Mouse (Mus musculus): ENCODE data around the gene Tmem174. TPM values are rescaled to one million over a fixed set of nuclear protein-coding genes. Genes with fewer than 3 reads are reported as not detected.
A peak's percentile ranks its signal among the peaks of the same experiment; 100 is the strongest.

Tmem174 gene
- total and polyA plus RNA-seq, 2 experiments from 2014 or later: 0.10 TPM; not detected in 1

DNA sequence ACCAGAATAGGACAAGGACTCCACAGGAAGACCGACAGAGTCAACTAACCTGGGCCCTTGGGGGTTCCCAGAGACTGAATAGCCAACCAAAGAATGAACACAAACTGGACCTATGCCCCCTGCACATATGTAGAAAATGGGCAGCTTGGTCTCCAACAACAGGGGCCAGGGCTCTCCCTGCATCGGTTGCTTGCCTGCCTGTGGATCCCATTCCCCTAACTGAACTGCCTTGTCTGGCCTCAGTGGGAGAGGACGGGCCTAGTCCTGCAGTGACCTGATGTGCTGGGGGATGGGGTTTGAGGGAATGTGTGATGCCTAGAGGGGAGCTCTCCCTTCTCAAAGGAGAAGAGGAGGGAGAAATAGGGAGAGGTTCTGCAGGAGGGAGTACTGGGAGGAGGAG lies 32.1 kb upstream of the Tmem174 start:
- Histone ChIP-seq H3K4me1 (ENCODE audit: insufficient read depth) (no peaks in the 10 kb centered on the region), H3K27me3 (ENCODE audit: insufficient read depth, low read length) (no peaks in the 10 kb centered on the region), H3K4me2 (ENCODE audit: low read depth) (no peak overlapping the region), H3K4me3 (ENCODE audit: low read depth, low read length) (no peak overlapping the region), H3K9ac (no peak overlapping the region), H3K36me3 (ENCODE audit: insufficient read depth) (no peaks in the 10 kb centered on the region), H3K9me3 (ENCODE audit: low read length) (no peaks in the 10 kb centered on the region), H3K27ac (ENCODE audit: low read depth, low read length) (no peak overlapping the region)
- no peak for DNase-seq
- no peak for ATAC-seq
- TF ChIP-seq CTCF (IDR thresholded peaks at IDR 0.05; ENCODE audit: low read depth): no peak
- WGBS: 71% methylated on average over 3 of the region's 3 CpGs

DNA sequence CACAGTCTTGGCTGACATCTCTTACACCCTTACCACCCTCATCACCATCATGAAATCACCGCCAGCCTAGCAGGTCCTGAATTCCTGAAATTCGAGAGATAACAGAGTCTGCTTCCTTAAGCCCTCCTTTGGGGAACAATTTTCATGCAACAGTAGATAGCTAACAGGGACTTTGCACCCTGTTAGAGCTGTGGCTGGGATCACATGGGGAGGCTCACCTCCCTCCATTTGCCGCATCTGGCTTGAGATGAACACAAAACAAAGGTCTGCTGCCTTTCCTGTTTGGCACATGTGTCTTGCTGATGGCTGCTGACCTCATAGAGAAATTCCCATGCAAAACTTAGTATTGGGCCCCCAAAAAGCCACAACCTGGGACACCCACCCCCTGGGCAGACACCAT lies 30.1 kb upstream of the Tmem174 start:
- no peaks in the 10 kb centered on the region for H3K27me3 ChIP-seq (ENCODE audit: insufficient read depth, low read length)
- H3K9me3 ChIP-seq (ENCODE audit: low read length): 0 out of 2 replicates have a peak, but pooled peaks cover 2% of the 10 kb centered on the region
- H3K4me2 ChIP-seq (ENCODE audit: low read depth): no peak overlapping the region
- H3K36me3 ChIP-seq (ENCODE audit: insufficient read depth): no peaks in the 10 kb centered on the region
- ATAC-seq: no peak
- H3K4me3 ChIP-seq (ENCODE audit: low read depth, low read length): no peak overlapping the region
- no peak overlapping the region for H3K9ac ChIP-seq
- 87% methylated on average over 3 of the region's 3 CpGs for WGBS
- H3K4me1 ChIP-seq (ENCODE audit: insufficient read depth): no peaks in the 10 kb centered on the region
- no peak for TF ChIP-seq CTCF (IDR thresholded peaks at IDR 0.05; ENCODE audit: low read depth)
- DNase-seq: no peak
- H3K27ac ChIP-seq (ENCODE audit: low read depth, low read length): no peak overlapping the region

DNA sequence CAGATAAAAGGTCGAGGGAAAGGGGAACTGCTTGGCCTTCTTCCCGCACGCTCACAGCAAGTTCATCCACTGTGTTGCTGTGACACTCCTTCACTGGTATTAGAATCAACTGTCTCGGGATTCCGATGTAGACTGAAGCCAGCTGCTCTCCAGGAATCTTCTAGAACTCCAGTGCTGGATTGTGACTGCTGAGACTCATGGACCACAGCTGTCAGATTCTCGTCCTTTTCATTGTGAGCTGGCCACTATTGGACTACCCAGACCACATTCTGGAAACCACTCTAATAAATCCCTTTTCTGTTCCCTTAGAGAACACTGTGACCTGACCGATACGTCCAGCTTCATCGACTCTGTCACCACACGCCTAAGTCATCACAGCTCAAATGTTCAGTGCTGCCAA lies 28.0 kb upstream of the Tmem174 start:
- 0 out of 2 replicates have a peak, but pooled peaks cover 3% of the 10 kb centered on the region for H3K9me3 ChIP-seq (ENCODE audit: low read length)
- WGBS: 85% methylated on average over 10 of the region's 10 CpGs
- no peak overlapping the region for H3K27ac ChIP-seq (ENCODE audit: low read depth, low read length)
- no peak overlapping the region for H3K4me3 ChIP-seq (ENCODE audit: low read depth, low read length)
- H3K9ac ChIP-seq: no peak overlapping the region
- DNase-seq (no peak), ATAC-seq (no peak)
- no peaks in the 10 kb centered on the region for H3K36me3 ChIP-seq (ENCODE audit: insufficient read depth)
- TF ChIP-seq CTCF (IDR thresholded peaks at IDR 0.05; ENCODE audit: low read depth): no peak
- H3K4me1 ChIP-seq (ENCODE audit: insufficient read depth): no peaks in the 10 kb centered on the region
- H3K27me3 ChIP-seq (ENCODE audit: insufficient read depth, low read length): no peaks in the 10 kb centered on the region
- no peak overlapping the region for H3K4me2 ChIP-seq (ENCODE audit: low read depth)

DNA sequence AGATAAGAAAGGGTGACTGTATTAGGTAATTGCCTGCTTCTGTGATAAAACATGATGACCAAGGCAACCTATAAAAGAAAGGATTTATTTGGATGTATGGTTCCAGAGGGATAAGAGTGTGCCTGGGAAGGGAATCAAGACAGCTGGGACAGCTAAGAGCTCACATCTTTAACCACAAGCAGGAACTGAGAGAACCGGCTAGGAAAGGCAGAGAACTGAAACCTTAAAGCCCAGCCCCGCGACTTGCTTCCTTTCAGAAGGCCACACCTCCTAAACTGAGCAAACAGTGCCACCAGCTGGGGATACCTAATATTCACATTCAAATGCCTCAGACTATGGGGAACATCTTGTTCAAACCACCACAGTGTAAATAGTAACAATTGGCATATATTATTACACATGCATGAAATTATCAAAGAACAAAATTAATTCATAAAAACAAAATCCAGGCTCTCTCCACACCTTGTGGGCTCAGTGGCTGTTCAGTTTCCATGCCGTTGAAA lies 25.0 kb upstream of the Tmem174 start:
- Histone ChIP-seq H3K4me1 (ENCODE audit: insufficient read depth) (no peaks in the 10 kb centered on the region), H3K9me3 (ENCODE audit: low read length) (0 out of 2 replicates have a peak, but pooled peaks cover 3% of the 10 kb centered on the region), H3K27me3 (ENCODE audit: insufficient read depth, low read length) (no peaks in the 10 kb centered on the region), H3K36me3 (ENCODE audit: insufficient read depth) (no peaks in the 10 kb centered on the region), H3K27ac (ENCODE audit: low read depth, low read length) (no peak overlapping the region), H3K4me3 (ENCODE audit: low read depth, low read length) (no peak overlapping the region), H3K4me2 (ENCODE audit: low read depth) (no peak overlapping the region), H3K9ac (no peak overlapping the region)
- no peak for TF ChIP-seq CTCF (IDR thresholded peaks at IDR 0.05; ENCODE audit: low read depth)
- WGBS: 91% methylated on average over 4 of the region's 4 CpGs
- no peak for ATAC-seq
- DNase-seq: no peak

DNA sequence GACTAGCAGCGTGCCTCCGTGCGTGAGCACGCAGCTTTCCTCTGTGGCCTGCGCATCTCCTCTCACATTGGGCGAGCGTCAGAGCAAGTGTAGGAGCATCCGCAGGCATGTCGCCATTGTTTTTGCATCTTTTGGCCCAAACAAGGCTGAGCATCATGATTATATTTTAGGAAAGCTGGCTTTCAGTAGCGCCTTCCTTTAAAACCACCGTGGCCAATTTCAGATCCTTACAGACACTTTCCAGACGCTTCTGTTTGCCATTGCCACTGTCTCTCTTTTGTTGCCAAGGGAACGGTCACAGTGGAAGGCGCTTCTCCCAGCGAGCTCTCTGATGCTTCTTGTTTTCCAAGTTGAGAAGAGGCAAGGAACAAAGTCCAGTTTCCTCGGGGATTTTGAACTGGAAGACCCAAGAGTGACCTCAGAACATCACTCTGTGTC lies 18.8 kb upstream of the Tmem174 start:
- no peak overlapping the region for H3K9ac ChIP-seq
- H3K4me2 ChIP-seq (ENCODE audit: low read depth): no peak overlapping the region
- WGBS: 62% methylated on average over 16 of the region's 16 CpGs
- no peaks in the 10 kb centered on the region for H3K36me3 ChIP-seq (ENCODE audit: insufficient read depth)
- TF ChIP-seq CTCF (IDR thresholded peaks at IDR 0.05; ENCODE audit: low read depth): no peak
- no peaks in the 10 kb centered on the region for H3K27me3 ChIP-seq (ENCODE audit: insufficient read depth, low read length)
- H3K9me3 ChIP-seq (ENCODE audit: low read length): no peaks in the 10 kb centered on the region
- no peak overlapping the region for H3K4me3 ChIP-seq (ENCODE audit: low read depth, low read length)
- ATAC-seq (peak; percentile 88), DNase-seq (peak; percentile 75)
- H3K27ac ChIP-seq (ENCODE audit: low read depth, low read length): peak overlapping the region; percentile 62; the same call in 1 of the 2 replicates
- peaks cover 5% of the 10 kb centered on the region; the same call in 1 of the 2 replicates for H3K4me1 ChIP-seq (ENCODE audit: insufficient read depth)

DNA sequence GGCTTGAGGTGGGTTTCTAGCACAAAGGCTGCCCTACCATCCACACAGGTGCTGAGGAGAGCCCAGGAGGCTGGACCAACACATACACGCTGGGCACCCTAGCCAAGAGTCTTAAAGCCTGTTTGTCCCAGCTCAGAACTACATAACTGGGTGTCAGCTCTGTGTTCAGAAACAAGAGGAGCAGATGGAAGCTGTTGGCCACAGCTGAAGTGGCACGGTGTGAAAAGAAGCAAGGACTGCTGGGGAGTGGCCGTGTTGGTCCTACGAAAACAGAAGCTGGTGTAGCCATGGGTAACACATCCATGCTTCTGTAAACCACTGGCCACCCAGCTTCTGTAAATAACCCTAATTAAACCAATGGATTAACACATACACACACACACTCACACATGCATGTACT lies 18.1 kb upstream of the Tmem174 start:
- Histone ChIP-seq H3K4me2 (ENCODE audit: low read depth) (no peak overlapping the region), H3K9me3 (ENCODE audit: low read length) (no peaks in the 10 kb centered on the region), H3K9ac (no peak overlapping the region), H3K36me3 (ENCODE audit: insufficient read depth) (no peaks in the 10 kb centered on the region), H3K27ac (ENCODE audit: low read depth, low read length) (no peak overlapping the region), H3K4me3 (ENCODE audit: low read depth, low read length) (no peak overlapping the region), H3K27me3 (ENCODE audit: insufficient read depth, low read length) (no peaks in the 10 kb centered on the region), H3K4me1 (ENCODE audit: insufficient read depth) (peaks cover 5% of the 10 kb centered on the region; the same call in 1 of the 2 replicates)
- ATAC-seq (peak; percentile 43), DNase-seq (peak; percentile 23)
- no peak for TF ChIP-seq CTCF (IDR thresholded peaks at IDR 0.05; ENCODE audit: low read depth)
- WGBS: 71% methylated on average over 4 of the region's 4 CpGs

DNA sequence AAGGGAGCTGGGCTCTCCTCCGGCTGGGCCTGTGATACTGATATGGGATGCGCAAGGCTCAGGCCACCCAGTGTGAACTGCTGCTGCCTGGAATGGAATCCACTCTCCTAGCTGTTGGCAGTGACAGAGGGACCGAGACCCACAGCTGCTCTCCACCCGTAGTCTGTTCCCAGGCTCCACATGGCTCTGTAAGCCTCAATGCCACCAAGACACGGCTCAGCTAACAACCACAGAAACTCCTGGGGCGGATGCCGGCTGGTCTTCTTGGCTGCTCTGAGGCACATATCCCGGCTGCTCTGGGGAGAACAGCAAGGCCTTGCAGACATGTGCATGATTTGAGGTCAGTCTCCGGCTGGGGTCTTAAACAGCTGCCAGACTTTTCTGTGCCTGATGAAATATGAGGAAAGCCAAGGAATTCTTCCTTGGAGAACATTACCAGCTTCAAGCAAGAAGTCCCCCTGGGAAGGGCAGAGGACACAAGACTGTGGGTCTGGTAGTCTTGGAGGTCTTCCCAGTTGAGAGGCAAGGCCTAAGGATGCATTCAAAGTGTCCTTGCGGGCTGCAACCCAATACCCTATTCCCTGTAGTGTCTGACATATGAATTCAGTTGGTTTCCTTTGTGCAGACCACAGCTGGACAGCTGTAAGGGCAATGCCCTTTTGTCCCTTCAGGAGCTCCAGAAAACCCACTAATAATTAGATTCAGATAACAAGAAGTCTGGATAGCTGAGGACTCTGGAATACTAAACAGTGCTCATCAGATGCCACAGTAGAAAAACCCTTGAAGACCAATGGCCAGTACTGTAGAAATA lies 17.1 kb upstream of the Tmem174 start:
- Histone ChIP-seq H3K4me2 (ENCODE audit: low read depth) (no peak overlapping the region), H3K27ac (ENCODE audit: low read depth, low read length) (no peak overlapping the region), H3K4me1 (ENCODE audit: insufficient read depth) (peaks cover 5% of the 10 kb centered on the region; the same call in 1 of the 2 replicates), H3K27me3 (ENCODE audit: insufficient read depth, low read length) (no peaks in the 10 kb centered on the region), H3K36me3 (ENCODE audit: insufficient read depth) (no peaks in the 10 kb centered on the region), H3K9me3 (ENCODE audit: low read length) (no peaks in the 10 kb centered on the region), H3K9ac (no peak overlapping the region), H3K4me3 (ENCODE audit: low read depth, low read length) (no peak overlapping the region)
- 78% methylated on average over 10 of the region's 10 CpGs for WGBS
- no peak for TF ChIP-seq CTCF (IDR thresholded peaks at IDR 0.05; ENCODE audit: low read depth)
- ATAC-seq (no peak), DNase-seq (no peak)

All from forebrain, postnatal 0 days (tissue).